Mouse (Mus musculus): ENCODE measurements at regions not wholly inside any gene's neighbourhood (a gene's known extent, or its start where the extent isn't known, plus 50 kb on each side); places are given as distances from the start of the nearest gene placed in this dataset.

GRCm38 (mm10) chr13:37468304-37469178, 123.5 kb downstream of the Ly86 start:
- no peak for TF ChIP-seq GATA4 (IDR thresholded peaks at IDR 0.05; ENCODE audit: insufficient replicate concordance, low read length)

GRCm38 (mm10) chr13:37470230-37470907, 125.4 kb downstream of the Ly86 start:
- no peak for TF ChIP-seq GATA4 (IDR thresholded peaks at IDR 0.05; ENCODE audit: insufficient replicate concordance, low read length)

GRCm38 (mm10) chr13:37473359-37473758, 128.4 kb downstream of the Ly86 start:
- TF ChIP-seq GATA4 (IDR thresholded peaks at IDR 0.05; ENCODE audit: insufficient replicate concordance, low read length) = no peak

- TF ChIP-seq GATA4 (IDR thresholded peaks at IDR 0.05; ENCODE audit: insufficient replicate concordance, low read length) = no peak
These were observed 130.8 kb downstream of the Ly86 start for GRCm38 (mm10) chr13:37475804-37476203.

GRCm38 (mm10) chr13:37476256-37477053, 131.4 kb downstream of the Ly86 start:
- TF ChIP-seq GATA4 (IDR thresholded peaks at IDR 0.05; ENCODE audit: insufficient replicate concordance, low read length) = no peak

- no peak for TF ChIP-seq GATA4 (IDR thresholded peaks at IDR 0.05; ENCODE audit: insufficient replicate concordance, low read length)
These were observed 132.3 kb downstream of the Ly86 start for GRCm38 (mm10) chr13:37477342-37477741.

GRCm38 (mm10) chr13:37477749-37478548, 132.9 kb downstream of the Ly86 start:
- TF ChIP-seq GATA4 (IDR thresholded peaks at IDR 0.05; ENCODE audit: insufficient replicate concordance, low read length) = no peak

- no peak for TF ChIP-seq GATA4 (IDR thresholded peaks at IDR 0.05; ENCODE audit: insufficient replicate concordance, low read length)
These were observed 134.2 kb downstream of the Ly86 start for GRCm38 (mm10) chr13:37479182-37479691.

- no peak for TF ChIP-seq GATA4 (IDR thresholded peaks at IDR 0.05; ENCODE audit: insufficient replicate concordance, low read length)
These were observed 136.5 kb downstream of the Ly86 start for GRCm38 (mm10) chr13:37481514-37481913.

- TF ChIP-seq GATA4 (IDR thresholded peaks at IDR 0.05; ENCODE audit: insufficient replicate concordance, low read length) = no peak
These were observed 137.0 kb downstream of the Ly86 start for GRCm38 (mm10) chr13:37482038-37482437.

GRCm38 (mm10) chr13:37482589-37482988, 137.6 kb downstream of the Ly86 start:
- TF ChIP-seq GATA4 (IDR thresholded peaks at IDR 0.05; ENCODE audit: insufficient replicate concordance, low read length) = no peak

GRCm38 (mm10) chr13:37483010-37483855, 138.2 kb downstream of the Ly86 start:
- no peak for TF ChIP-seq GATA4 (IDR thresholded peaks at IDR 0.05; ENCODE audit: insufficient replicate concordance, low read length)

- no peak for TF ChIP-seq GATA4 (IDR thresholded peaks at IDR 0.05; ENCODE audit: insufficient replicate concordance, low read length)
These were observed 139.6 kb downstream of the Ly86 start for GRCm38 (mm10) chr13:37484631-37485030.
